Mouse (Mus musculus): Measurements from ENCODE around the gene Rnf220.
A peak's percentile ranks its signal among the peaks of the same experiment; 100 is the strongest.

Gene Rnf220

DNA sequence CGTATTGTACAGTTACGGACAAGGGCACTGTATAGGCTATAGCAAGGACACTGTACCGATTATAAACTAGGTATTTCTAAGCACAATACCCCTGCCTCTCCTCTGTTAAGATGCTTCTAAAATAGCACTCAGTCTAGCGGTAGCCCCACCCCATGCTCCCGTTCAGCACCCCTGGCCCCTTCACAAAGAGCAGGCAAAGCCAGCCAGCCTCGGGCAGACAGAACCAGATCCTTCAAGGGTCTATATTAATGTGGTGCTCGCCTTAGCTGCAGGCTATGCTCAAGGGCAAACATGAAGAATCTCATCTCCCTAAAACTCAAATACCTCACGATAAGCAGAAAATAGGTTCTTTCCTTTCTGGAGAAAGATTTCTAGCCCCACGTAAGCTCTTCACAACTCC is 67.2 kb downstream of the Rnf220 start:
- no peak for DNase-seq

GRCm38 (mm10) chr4:117427540-117427939 is 69.3 kb downstream of the Rnf220 start:
- DNase-seq, result no peak

DNA sequence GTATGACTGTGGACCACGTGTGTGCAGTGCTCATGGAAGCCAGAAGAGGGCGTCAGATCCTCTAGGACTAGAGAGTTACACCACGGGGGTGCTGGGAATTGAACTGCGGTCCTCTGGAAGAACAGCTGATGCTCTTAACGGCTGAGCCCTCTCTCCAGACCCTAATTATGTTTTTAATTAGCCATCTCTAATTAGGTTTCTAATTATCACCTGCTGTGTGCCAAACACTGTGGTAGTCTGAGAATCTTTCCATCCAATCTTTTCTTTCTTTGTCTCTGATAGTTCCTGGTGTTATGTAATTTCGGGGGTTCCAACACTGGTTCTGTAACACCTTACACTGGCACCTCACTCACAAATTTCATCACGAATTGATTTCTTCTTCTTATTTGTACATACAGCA is 75.8 kb downstream of the Rnf220 start:
- DNase-seq, result no peak

GRCm38 (mm10) chr4:117416827-117417226 is 80.0 kb downstream of the Rnf220 start:
- no peak for DNase-seq

GRCm38 (mm10) chr4:117410049-117410410 is 86.8 kb downstream of the Rnf220 start:
- no peak for DNase-seq

GRCm38 (mm10) chr4:117409144-117410048 is 87.5 kb downstream of the Rnf220 start:
- no peak for DNase-seq

- no peak for DNase-seq
These were observed 88.9 kb downstream of the Rnf220 start for GRCm38 (mm10) chr4:117407945-117408344.

DNA sequence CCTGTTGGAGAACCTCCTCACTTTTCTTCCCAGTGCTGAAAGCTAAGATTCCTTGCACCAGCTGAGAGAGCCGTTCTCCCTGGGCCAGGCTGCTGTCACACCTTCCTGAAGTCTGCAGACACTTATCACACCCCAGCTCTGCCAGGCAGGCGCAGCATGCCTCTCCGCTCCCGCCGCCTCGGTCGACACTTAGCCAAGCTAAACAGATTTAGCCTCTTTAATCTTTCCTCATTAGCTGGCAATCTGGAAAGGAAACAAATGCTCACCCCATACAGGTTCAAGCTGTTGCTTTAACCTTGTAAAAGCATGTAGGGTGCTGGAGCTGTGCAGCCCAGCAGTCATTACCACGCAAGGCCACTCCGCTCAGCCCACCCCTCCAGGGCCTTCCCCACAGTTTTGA is 90.9 kb downstream of the Rnf220 start:
- DNase-seq, result peak; percentile 19

- no peak for DNase-seq
These were observed 91.6 kb downstream of the Rnf220 start for GRCm38 (mm10) chr4:117405211-117405610.

- no peak for DNase-seq
These were observed 93.4 kb downstream of the Rnf220 start for GRCm38 (mm10) chr4:117403411-117403810.

GRCm38 (mm10) chr4:117397128-117397527 is 99.7 kb downstream of the Rnf220 start:
- DNase-seq, result no peak

- DNase-seq, result no peak
These were observed 103.8 kb downstream of the Rnf220 start for GRCm38 (mm10) chr4:117393027-117393426.

DNA sequence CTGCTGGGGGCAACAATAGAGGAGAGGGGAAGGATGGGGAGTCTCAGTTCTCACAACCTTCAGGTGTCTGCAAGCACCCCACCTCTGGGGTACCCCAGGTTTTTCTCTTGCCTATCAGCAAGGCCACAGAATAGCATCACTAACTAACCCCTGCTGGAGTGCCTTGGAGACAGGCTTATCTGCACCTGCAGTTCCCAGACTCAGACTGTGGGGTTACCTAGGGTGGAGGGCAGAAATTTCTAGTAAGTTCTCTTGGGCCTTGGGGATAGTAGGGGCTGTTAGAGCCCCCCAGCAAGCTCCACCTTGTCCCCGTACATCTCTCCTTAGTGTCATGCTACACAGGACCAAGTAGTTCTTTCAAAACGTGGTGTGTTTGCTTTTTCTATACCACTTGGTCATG is 104.5 kb downstream of the Rnf220 start:
- DNase-seq, result no peak

DNA sequence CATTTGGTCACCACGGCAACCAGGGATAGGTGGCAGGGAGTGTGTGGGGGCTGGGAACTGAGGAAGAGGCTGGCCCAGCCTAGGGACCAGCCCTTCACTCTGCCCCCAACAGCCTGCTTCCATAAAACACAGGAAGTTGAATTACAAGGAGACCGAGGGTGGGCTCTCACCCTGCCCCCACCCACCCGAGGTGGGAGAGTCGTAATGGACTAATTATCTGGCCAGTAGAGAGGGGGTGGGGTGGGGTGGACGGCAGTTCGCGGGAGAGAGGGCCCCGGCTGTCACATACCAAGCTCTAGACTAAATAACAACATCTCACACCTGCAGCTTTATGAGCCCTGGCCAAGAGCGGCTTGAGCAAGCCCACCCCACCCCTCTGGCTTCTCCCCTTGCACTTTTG is 104.9 kb downstream of the Rnf220 start:
- no peak for DNase-seq

DNA sequence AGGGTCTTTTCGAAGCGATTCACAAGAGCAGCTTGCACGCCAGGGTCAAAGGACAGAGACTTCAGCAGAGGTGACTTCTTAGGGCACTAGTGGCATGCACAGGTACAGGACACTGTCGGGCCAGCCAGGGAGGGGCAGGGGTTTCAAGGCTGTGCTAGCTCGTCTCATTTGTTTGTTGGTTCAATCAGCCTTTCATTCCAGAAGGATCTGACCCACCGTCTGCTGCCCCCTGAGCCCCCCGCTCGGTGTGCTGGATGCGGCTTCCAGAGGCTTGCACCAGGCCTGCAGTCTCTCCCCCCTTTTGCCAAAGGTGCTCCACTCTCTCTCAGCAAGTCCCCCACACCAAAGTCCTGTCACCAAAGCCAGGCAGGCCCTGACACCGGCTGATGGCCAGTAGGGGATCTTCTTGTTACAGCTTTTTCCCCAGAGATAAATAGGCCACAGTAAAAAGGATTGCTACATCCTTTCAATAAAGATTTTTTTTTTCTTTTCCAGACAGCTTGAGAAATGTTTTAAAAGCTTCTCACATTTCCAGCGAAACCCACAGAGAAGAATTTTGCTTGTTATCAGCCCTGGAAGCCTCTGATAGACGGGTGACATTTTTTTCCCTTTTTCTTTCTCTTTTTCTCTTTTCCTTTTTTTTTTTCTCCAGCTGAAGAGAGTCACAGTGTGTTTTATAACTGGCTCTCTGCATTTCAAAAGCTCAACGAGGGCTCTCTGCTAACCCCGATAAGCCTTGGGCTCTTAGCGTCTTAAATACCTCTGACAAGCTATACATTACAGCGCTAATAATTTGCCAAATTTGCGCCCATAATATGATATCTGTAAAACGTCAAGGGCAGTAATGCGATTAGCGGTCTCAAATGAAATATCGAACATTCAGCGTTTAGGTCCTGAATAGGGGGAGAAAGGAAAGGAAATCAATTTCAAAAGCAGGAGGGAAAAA is 105.7 kb downstream of the Rnf220 start:
- DNase-seq, result no peak

GRCm38 (mm10) chr4:117389264-117390054 is 107.4 kb downstream of the Rnf220 start:
- no peak for DNase-seq

GRCm38 (mm10) chr4:117385247-117385646 is 111.6 kb downstream of the Rnf220 start:
- no peak for DNase-seq

GRCm38 (mm10) chr4:117381846-117382245 is 115.0 kb downstream of the Rnf220 start:
- no peak for DNase-seq

DNA sequence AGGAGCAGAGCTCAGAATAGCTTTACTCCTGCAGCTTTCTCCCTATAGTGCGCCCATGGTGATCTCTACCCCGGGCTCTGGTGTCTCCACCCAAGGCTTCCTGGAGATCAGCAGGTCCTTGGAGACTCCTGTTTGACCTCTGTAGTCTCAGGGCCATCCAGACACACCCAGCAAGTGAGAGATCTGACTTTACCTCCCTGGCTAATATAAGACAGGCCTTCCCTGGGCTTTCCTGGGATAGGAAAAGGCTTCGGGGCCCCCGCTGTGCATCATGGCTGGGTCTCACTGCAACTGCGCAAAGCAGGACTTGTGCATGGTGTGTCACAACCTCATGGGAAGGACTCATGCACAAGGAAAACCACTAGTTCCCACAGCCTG is 116.3 kb downstream of the Rnf220 start:
- DNase-seq, result no peak

DNA sequence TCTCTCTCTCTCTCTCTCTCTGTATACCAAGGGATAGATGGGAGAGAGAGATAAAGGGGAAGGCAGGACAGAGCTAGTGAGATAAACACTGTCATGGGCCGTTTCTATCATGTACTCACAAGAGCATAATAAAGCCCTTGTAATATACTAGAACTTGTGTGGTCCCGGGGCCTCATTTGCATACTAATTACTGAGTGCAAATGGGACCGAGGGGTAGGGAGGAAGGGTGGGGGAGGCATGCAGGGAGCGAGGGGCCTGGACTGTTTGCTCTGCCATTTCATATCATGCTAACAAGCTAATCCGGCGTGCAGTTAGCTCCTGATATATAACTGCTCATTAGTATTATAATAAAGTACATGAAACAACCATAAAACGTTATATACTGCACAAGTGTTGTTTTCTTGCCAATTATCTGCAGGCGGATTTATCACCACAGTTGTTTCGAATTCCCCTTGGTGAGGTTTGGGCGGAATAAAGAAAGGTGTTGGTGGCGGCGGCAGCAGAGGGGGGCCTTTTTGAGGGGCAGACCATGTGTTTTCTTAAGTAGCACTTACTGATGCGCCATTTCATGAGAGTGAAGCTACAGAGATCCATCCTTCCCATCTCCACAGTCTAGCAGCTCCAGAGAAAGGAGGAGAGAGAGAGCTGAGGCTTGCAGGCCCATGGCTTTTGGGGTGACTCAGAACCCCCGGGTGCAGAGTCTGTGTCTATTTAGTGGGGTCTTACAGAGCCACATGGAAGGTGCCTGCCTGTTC is 116.9 kb downstream of the Rnf220 start:
- no peak for DNase-seq

- no peak for DNase-seq
These were observed 122.7 kb downstream of the Rnf220 start for GRCm38 (mm10) chr4:117374078-117374540.
